Mouse (Mus musculus): ENCODE results near the gene Nell2. TPM values are rescaled to one million over a fixed set of nuclear protein-coding genes. Genes with fewer than 3 reads are reported as not detected.

Nell2 gene
- 123 and 144 TPM in 2 replicates for polyA plus RNA-seq (2012; rRNA removed)

GRCm38 (mm10) chr15:95527948-95528861 lies at the start of gene Nell2:
Gene Nell2, minus strand, starts transcription at chr15:95528559.

Other genes starting within 250 kb of the Nell2 start
- 0.95 and 1.5 TPM in 2 replicates for gene Dbx2, start 127.4 kb upstream of the Nell2 start, polyA plus RNA-seq (2012; rRNA removed)

All from central nervous system, embryonic 14 days (tissue).